Mouse (Mus musculus) spleen, adult 18-20 months (tissue): Measurements from ENCODE around the gene Slc6a6.

Experiments
- DNase-seq, 2 experiments: peaks; one replicate each; pipeline ENCODE4 v3.0.0; 2022; ENCODE audit warnings: mixed read lengths in 2 of 2

Slc6a6 gene

GRCm38 (mm10) chr6:91795640-91796039, 111.8 kb downstream of the Slc6a6 start:
- DNase-seq = no peak

- no peak for DNase-seq
Observed at GRCm38 (mm10) chr6:91796064-91796463, 112.2 kb downstream of the Slc6a6 start.

GRCm38 (mm10) chr6:91796736-91797135, 112.9 kb downstream of the Slc6a6 start:
- DNase-seq = no peak

GRCm38 (mm10) chr6:91798496-91798895, 114.6 kb downstream of the Slc6a6 start:
- no peak for DNase-seq

GRCm38 (mm10) chr6:91804177-91804576, 120.3 kb downstream of the Slc6a6 start:
- no peak for DNase-seq

- DNase-seq = no peak
Observed at GRCm38 (mm10) chr6:91807169-91807568, 123.3 kb downstream of the Slc6a6 start.

- no peak for DNase-seq
Observed at GRCm38 (mm10) chr6:91808022-91808421, 124.2 kb downstream of the Slc6a6 start.
